Mouse (Mus musculus): ENCODE results near the gene C2cd5.
A peak's percentile ranks its signal among the peaks of the same experiment; 100 is the strongest.
"Not testable (repeated sequence)": the region's sequence is repeated elsewhere in the genome, so short reads cannot be mapped to it uniquely, and the experiment has no call there.

C2cd5 gene

GRCm38 (mm10) chr6:143020647-143021046 lies 79.3 kb downstream of the C2cd5 start:
- DNase-seq (ENCODE audit: low spot score), result peak; percentile 32

- no peak for DNase-seq (ENCODE audit: low spot score)
Observed at GRCm38 (mm10) chr6:143020146-143020545, 79.8 kb downstream of the C2cd5 start.

GRCm38 (mm10) chr6:143012513-143013215 lies 87.3 kb downstream of the C2cd5 start:
- DNase-seq (ENCODE audit: low spot score), result no peak

- no peak for DNase-seq (ENCODE audit: low spot score)
Observed at GRCm38 (mm10) chr6:143008865-143009264, 91.1 kb downstream of the C2cd5 start.

GRCm38 (mm10) chr6:143005209-143005608 lies 94.7 kb downstream of the C2cd5 start:
- DNase-seq (ENCODE audit: low spot score), result not testable (repeated sequence)

GRCm38 (mm10) chr6:143004801-143005200 lies 95.1 kb downstream of the C2cd5 start:
- no peak for DNase-seq (ENCODE audit: low spot score)

- DNase-seq (ENCODE audit: low spot score), result no peak
Observed at GRCm38 (mm10) chr6:142998221-142998999, 101.5 kb downstream of the C2cd5 start.

- no peak for DNase-seq (ENCODE audit: low spot score)
Observed at GRCm38 (mm10) chr6:142996887-142997286, 103.1 kb downstream of the C2cd5 start.

GRCm38 (mm10) chr6:142995567-142995966 lies 104.4 kb downstream of the C2cd5 start:
- DNase-seq (ENCODE audit: low spot score), result no peak

- no peak for DNase-seq (ENCODE audit: low spot score)
Observed at GRCm38 (mm10) chr6:142994821-142995220, 105.1 kb downstream of the C2cd5 start.

- no peak for DNase-seq (ENCODE audit: low spot score)
Observed at GRCm38 (mm10) chr6:142993705-142994698, 105.9 kb downstream of the C2cd5 start.

- DNase-seq (ENCODE audit: low spot score), result no peak
Observed at GRCm38 (mm10) chr6:142992971-142993370, 107.0 kb downstream of the C2cd5 start.

- DNase-seq (ENCODE audit: low spot score), result no peak
Observed at GRCm38 (mm10) chr6:142992099-142992498, 107.8 kb downstream of the C2cd5 start.

GRCm38 (mm10) chr6:142991391-142992059 lies 108.4 kb downstream of the C2cd5 start:
- no peak for DNase-seq (ENCODE audit: low spot score)

GRCm38 (mm10) chr6:142990516-142990915 lies 109.4 kb downstream of the C2cd5 start:
- DNase-seq (ENCODE audit: low spot score), result no peak

GRCm38 (mm10) chr6:142989495-142989894 lies 110.4 kb downstream of the C2cd5 start:
- no peak for DNase-seq (ENCODE audit: low spot score)

- peak; percentile 53 for DNase-seq (ENCODE audit: low spot score)
Observed at GRCm38 (mm10) chr6:142988753-142989152, 111.2 kb downstream of the C2cd5 start.

GRCm38 (mm10) chr6:142988231-142988630 lies 111.7 kb downstream of the C2cd5 start:
- DNase-seq (ENCODE audit: low spot score), result no peak

GRCm38 (mm10) chr6:142987616-142988015 lies 112.3 kb downstream of the C2cd5 start:
- no peak for DNase-seq (ENCODE audit: low spot score)

GRCm38 (mm10) chr6:142986706-142987105 lies 113.2 kb downstream of the C2cd5 start:
- DNase-seq (ENCODE audit: low spot score), result not testable (repeated sequence)

- DNase-seq (ENCODE audit: low spot score), result not testable (repeated sequence)
Observed at GRCm38 (mm10) chr6:142985561-142986238, 114.2 kb downstream of the C2cd5 start.
